10 mouse cellular contexts compared by ENCODE assay signal in genomic region chr12:112301411-112301891, GRCm38 (mm10).
DNase-seq lines count a peak whose midpoint lies in the region; ATAC-seq and TF ChIP-seq lines count a peak whose summit lies in the region.
"Had no signal": no experiment of that assay in that cellular context is flagged by ENCODE, and none has a peak within 500 bp of the region (broad histone marks: within the 10 kb centered on the region; RNA-seq: fewer than 3 reads in every experiment).

No protein-coding gene starts in this region.

- 15% methylated on average over 13 of the region's 13 CpGs for WGBS in lung, embryonic 14.5 days
- 5% methylated on average over 13 of the region's 13 CpGs for WGBS in embryonic facial prominence, embryonic 14.5 days
- WGBS in limb, embryonic 11.5 days = 8% methylated on average over 13 of the region's 13 CpGs

- DNase-seq in lung, embryonic 14.5 days = peak; percentile 17
- no peak for DNase-seq in lung, postnatal 10 days
- peak; percentile 41 for DNase-seq in embryonic facial prominence, embryonic 14.5 days (ENCODE audit: low spot score)
- DNase-seq in limb, embryonic 11.5 days (ENCODE audit: low spot score) = peak; percentile 55
- DNase-seq in retina, postnatal 1 day = peak; percentile 35
- DNase-seq in left cerebral cortex, postnatal 10 days (ENCODE audit: extremely low spot score in 1 of 2, low spot score in 2 of 2) = no peak
- no peak for DNase-seq in right cerebral cortex, postnatal 4 days
- DNase-seq: kidney, postnatal 14 days; spleen, adult 18-20 months had no signal

- H3K27ac ChIP-seq in lung, embryonic 14.5 days (ENCODE audit: low read depth) = no peak overlapping the region
- no peak overlapping the region for H3K27ac ChIP-seq in embryonic facial prominence, embryonic 14.5 days (replicated peaks; ENCODE audit: low read depth, low read length)
- H3K27ac ChIP-seq in limb, embryonic 11.5 days (replicated peaks; ENCODE audit: low read depth, low read length) = no peak overlapping the region

- no peaks in the 10 kb centered on the region for H3K9me3 ChIP-seq in lung, embryonic 14.5 days (ENCODE audit: low read depth, low read length)
- H3K9me3 ChIP-seq in embryonic facial prominence, embryonic 14.5 days (ENCODE audit: control insufficient read depth, low read length) = no peaks in the 10 kb centered on the region
- H3K9me3 ChIP-seq in limb, embryonic 11.5 days (ENCODE audit: control insufficient read depth, low read length) = no peaks in the 10 kb centered on the region

- H3K4me2 ChIP-seq in lung, embryonic 14.5 days = no peak overlapping the region
- H3K4me2 ChIP-seq in embryonic facial prominence, embryonic 14.5 days (ENCODE audit: low read depth, low read length) = peak overlapping the region; percentile 39
- H3K4me2 ChIP-seq in limb, embryonic 11.5 days (ENCODE audit: low read depth, severe bottlenecking) = peak overlapping the region; percentile 25; the same call in 1 of the 2 replicates

- no peak overlapping the region for H3K9ac ChIP-seq in lung, embryonic 14.5 days
- H3K9ac ChIP-seq in embryonic facial prominence, embryonic 14.5 days (ENCODE audit: low read depth, low read length) = peak overlapping the region; percentile 5; the same call in 1 of the 2 replicates
- no peak overlapping the region for H3K9ac ChIP-seq in limb, embryonic 11.5 days (ENCODE audit: low read length)

- ATAC-seq in lung, embryonic 14.5 days (ENCODE audit: insufficient read depth) = no peak
- no peak for ATAC-seq in embryonic facial prominence, embryonic 14.5 days (ENCODE audit: low read depth)
- ATAC-seq in limb, embryonic 11.5 days (ENCODE audit: insufficient number of reproducible peaks, low FRiP score, low TSS enrichment, low read depth) = no peak
- ATAC-seq: lung, postnatal 0 days had no signal

- H3K36me3 ChIP-seq in lung, embryonic 14.5 days (ENCODE audit: insufficient read depth) = no peaks in the 10 kb centered on the region
- H3K36me3 ChIP-seq in embryonic facial prominence, embryonic 14.5 days (ENCODE audit: control insufficient read depth, insufficient read depth, low read length) = no peaks in the 10 kb centered on the region
- H3K36me3 ChIP-seq in limb, embryonic 11.5 days (ENCODE audit: control insufficient read depth, insufficient read depth, low read length) = no peaks in the 10 kb centered on the region

- no peaks in the 10 kb centered on the region for H3K4me1 ChIP-seq in lung, embryonic 14.5 days (ENCODE audit: insufficient read depth)
- H3K4me1 ChIP-seq in embryonic facial prominence, embryonic 14.5 days (ENCODE audit: control insufficient read depth, insufficient read depth, low read length) = peaks cover 25% of the 10 kb centered on the region
- peaks cover 14% of the 10 kb centered on the region for H3K4me1 ChIP-seq in limb, embryonic 11.5 days (ENCODE audit: control insufficient read depth, insufficient read depth, low read length)

- intact Hi-C loops in left cerebral cortex, postnatal 10 days (cut with DNase I) = no loop called here

- no peak overlapping the region for H3K4me3 ChIP-seq in lung, embryonic 14.5 days (ENCODE audit: low read depth, low read length)
- no peak overlapping the region for H3K4me3 ChIP-seq in embryonic facial prominence, embryonic 14.5 days (ENCODE audit: low read depth, low read length)
- no peak overlapping the region for H3K4me3 ChIP-seq in limb, embryonic 11.5 days (ENCODE audit: low read depth, low read length)

- peaks cover 8% of the 10 kb centered on the region; the same call in 1 of the 2 replicates for H3K27me3 ChIP-seq in lung, embryonic 14.5 days (ENCODE audit: insufficient read depth, low read length)
- H3K27me3 ChIP-seq in embryonic facial prominence, embryonic 14.5 days (replicated peaks; ENCODE audit: control insufficient read depth, insufficient read depth, low read length) = 0 out of 2 replicates have a peak, but pooled peaks cover 2% of the 10 kb centered on the region
- no peaks in the 10 kb centered on the region for H3K27me3 ChIP-seq in limb, embryonic 11.5 days (ENCODE audit: control insufficient read depth, insufficient read depth, low read length)

- no peak for TF ChIP-seq CTCF in lung, embryonic 14.5 days (IDR thresholded peaks at IDR 0.05; ENCODE audit: low read depth)

Comparison
In these comparisons a context has a peak if more than half of its experiments do, and no peak if none do; other contexts are left out.
1. DNase-seq: peak in lung, embryonic 14.5 days (single experiment), embryonic facial prominence, embryonic 14.5 days (single experiment), limb, embryonic 11.5 days (single experiment) and retina, postnatal 1 day (single experiment); none in lung, postnatal 10 days (single experiment), left cerebral cortex, postnatal 10 days (0 of 2) and right cerebral cortex, postnatal 4 days (single experiment).